Mouse (Mus musculus): ENCODE measurements around the gene Sptan1. TPM values are rescaled to one million over a fixed set of nuclear protein-coding genes. Genes with fewer than 3 reads are reported as not detected.

Gene Sptan1
- total RNA-seq, 1 experiment, result 340 TPM

- Histone ChIP-seq H3K9ac (ENCODE audit: insufficient read depth, low read depth, low read length, poor library complexity, severe bottlenecking) (peak overlapping the region; percentile 78; the same call in 1 of the 2 replicates), H3K9me3 (ENCODE audit: control insufficient read depth, insufficient read depth, low read depth, low read length) (no peaks in the 10 kb centered on the region), H3K4me3 (ENCODE audit: insufficient read depth in 1 of 2, low read depth in 1 of 2, low read length in 2 of 2, poor library complexity in 1 of 2, severe bottlenecking in 1 of 2) (peak overlapping the region in 1 of 2 experiments; percentile 41; a peak in 1 of 4 replicates), H3K36me3 (ENCODE audit: control insufficient read depth, insufficient read depth, low read length, poor library complexity, severe bottlenecking) (peaks cover 5% of the 10 kb centered on the region; the same call in 1 of the 2 replicates), H3K4me1 (ENCODE audit: control insufficient read depth in 2 of 2, insufficient read depth in 2 of 2, low read length in 2 of 2, poor library complexity in 1 of 2) (peaks cover 3 to 18% of the 10 kb centered on the region in 2 experiments; a peak in 3 of 4 replicates), H3K27ac (ENCODE audit: insufficient read depth, low read depth, low read length, poor library complexity, severe bottlenecking) (no peak overlapping the region)
- in situ Hi-C loops (cut with MboI; ENCODE audit: low sequenced_read_pairs in 2 of 2, unreplicated experiment in 2 of 2), result no loop called here
- DNase-seq (ENCODE audit: low read depth, low spot score), result no peak
- TF ChIP-seq HCFC1 (IDR thresholded peaks at IDR 0.05; ENCODE audit: borderline replicate concordance, insufficient read depth, low read length) (no peak), ZC3H11A (IDR thresholded peaks at IDR 0.05; ENCODE audit: borderline replicate concordance, low read depth, low read length) (no peak), ZNF384 (IDR thresholded peaks at IDR 0.05; ENCODE audit: low read depth, low read length) (no peak), MAFK (IDR thresholded peaks at IDR 0.05; ENCODE audit: insufficient read depth, low read depth, low read length) (no peak)
These were observed 81.8 kb downstream of the Sptan1 start for GRCm38 (mm10) chr2:30047127-30047526.

- H3K4me3 ChIP-seq (ENCODE audit: insufficient read depth in 1 of 2, low read depth in 1 of 2, low read length in 2 of 2, poor library complexity in 1 of 2, severe bottlenecking in 1 of 2), result peak overlapping the region; percentile 79 to 97
- TF ChIP-seq CHD2 (IDR thresholded peaks at IDR 0.05; ENCODE audit: low read depth, low read length) (no peak), ZC3H11A (IDR thresholded peaks at IDR 0.05; ENCODE audit: borderline replicate concordance, low read depth, low read length) (no peak), MAFK (IDR thresholded peaks at IDR 0.05; ENCODE audit: insufficient read depth, low read depth, low read length) (no peak), ZNF384 (IDR thresholded peaks at IDR 0.05; ENCODE audit: low read depth, low read length) (peak; percentile 77; the same call in 1 of the 2 replicates)
- H3K4me1 ChIP-seq (ENCODE audit: control insufficient read depth in 2 of 2, insufficient read depth in 2 of 2, low read length in 2 of 2, poor library complexity in 1 of 2), result peaks cover 3 to 16% of the 10 kb centered on the region in 2 experiments; a peak in 3 of 4 replicates
- in situ Hi-C loops (cut with MboI; ENCODE audit: low sequenced_read_pairs in 2 of 2, unreplicated experiment in 2 of 2), result no loop called here
- peak overlapping the region; percentile 76 for H3K27ac ChIP-seq (ENCODE audit: insufficient read depth, low read depth, low read length, poor library complexity, severe bottlenecking)
- no peaks in the 10 kb centered on the region for H3K9me3 ChIP-seq (ENCODE audit: control insufficient read depth, insufficient read depth, low read depth, low read length)
- peak overlapping the region; percentile 78 for H3K9ac ChIP-seq (ENCODE audit: insufficient read depth, low read depth, low read length, poor library complexity, severe bottlenecking)
- H3K36me3 ChIP-seq (ENCODE audit: control insufficient read depth, insufficient read depth, low read length, poor library complexity, severe bottlenecking), result peaks cover 5% of the 10 kb centered on the region; the same call in 1 of the 2 replicates
- DNase-seq (ENCODE audit: low read depth, low spot score), result no peak
These were observed 82.7 kb downstream of the Sptan1 start for GRCm38 (mm10) chr2:30048101-30048501.

- Histone ChIP-seq H3K4me3 (ENCODE audit: insufficient read depth in 1 of 2, low read depth in 1 of 2, low read length in 2 of 2, poor library complexity in 1 of 2, severe bottlenecking in 1 of 2) (peak within 1 kb of the TSS; percentile 79 to 97), H3K9me3 (ENCODE audit: control insufficient read depth, insufficient read depth, low read depth, low read length) (no peaks in the 10 kb centered on the region), H3K36me3 (ENCODE audit: control insufficient read depth, insufficient read depth, low read length, poor library complexity, severe bottlenecking) (peaks cover 5% of the 10 kb centered on the region; the same call in 1 of the 2 replicates), H3K27ac (ENCODE audit: insufficient read depth, low read depth, low read length, poor library complexity, severe bottlenecking) (peak within 1 kb of the TSS; percentile 89), H3K4me1 (ENCODE audit: control insufficient read depth in 2 of 2, insufficient read depth in 2 of 2, low read length in 2 of 2, poor library complexity in 1 of 2) (peaks cover 3 to 13% of the 10 kb centered on the region in 2 experiments; a peak in 2 of 4 replicates), H3K9ac (ENCODE audit: insufficient read depth, low read depth, low read length, poor library complexity, severe bottlenecking) (peak within 1 kb of the TSS; percentile 91)
- in situ Hi-C loops (cut with MboI; ENCODE audit: low sequenced_read_pairs in 2 of 2, unreplicated experiment in 2 of 2), result no loop called here
- TF ChIP-seq ZNF384 (IDR thresholded peaks at IDR 0.05; ENCODE audit: low read depth, low read length) (no peak), HCFC1 (IDR thresholded peaks at IDR 0.05; ENCODE audit: borderline replicate concordance, insufficient read depth, low read length) (peak; percentile 82)
- peak; percentile 96 for DNase-seq (ENCODE audit: low read depth, low spot score)
These were observed 83.5 kb downstream of the Sptan1 start, which contains the start of gene Wdr34 for GRCm38 (mm10) chr2:30048699-30049388. Wdr34 (minus strand) TSS chr2:30048881.

- Histone ChIP-seq H3K36me3 (ENCODE audit: control insufficient read depth, insufficient read depth, low read length, poor library complexity, severe bottlenecking) (peaks cover 5% of the 10 kb centered on the region; the same call in 1 of the 2 replicates), H3K4me3 (ENCODE audit: insufficient read depth in 1 of 2, low read depth in 1 of 2, low read length in 2 of 2, poor library complexity in 1 of 2, severe bottlenecking in 1 of 2) (no peak overlapping the region; a peak in 1 of 4 replicates), H3K9ac (ENCODE audit: insufficient read depth, low read depth, low read length, poor library complexity, severe bottlenecking) (peak overlapping the region; percentile 91; the same call in 1 of the 2 replicates), H3K9me3 (ENCODE audit: control insufficient read depth, insufficient read depth, low read depth, low read length) (no peaks in the 10 kb centered on the region), H3K27ac (ENCODE audit: insufficient read depth, low read depth, low read length, poor library complexity, severe bottlenecking) (peak overlapping the region; percentile 32; the same call in 1 of the 2 replicates), H3K4me1 (ENCODE audit: control insufficient read depth in 2 of 2, insufficient read depth in 2 of 2, low read length in 2 of 2, poor library complexity in 1 of 2) (peaks cover 3 to 12% of the 10 kb centered on the region in 2 experiments; a peak in 2 of 4 replicates)
- no peak for DNase-seq (ENCODE audit: low read depth, low spot score)
- in situ Hi-C loops (cut with MboI; ENCODE audit: low sequenced_read_pairs in 2 of 2, unreplicated experiment in 2 of 2), result no loop called here
- TF ChIP-seq MAFK (IDR thresholded peaks at IDR 0.05; ENCODE audit: insufficient read depth, low read depth, low read length) (no peak), ZNF384 (IDR thresholded peaks at IDR 0.05; ENCODE audit: low read depth, low read length) (no peak), ZC3H11A (IDR thresholded peaks at IDR 0.05; ENCODE audit: borderline replicate concordance, low read depth, low read length) (no peak), CHD2 (IDR thresholded peaks at IDR 0.05; ENCODE audit: low read depth, low read length) (no peak), HCFC1 (IDR thresholded peaks at IDR 0.05; ENCODE audit: borderline replicate concordance, insufficient read depth, low read length) (no peak)
These were observed 84.5 kb downstream of the Sptan1 start for GRCm38 (mm10) chr2:30049831-30050230.
